Mouse (Mus musculus) liver, embryonic 15.5 days (tissue): ENCODE measurements at regions not wholly inside any gene's neighbourhood (a gene's known extent, or its start where the extent isn't known, plus 50 kb on each side); places are given as distances from the start of the nearest gene placed in this dataset.

Experiments
- ATAC-seq: fragments of 200-750 bp; cut with Nextera tagmentation; 2 replicates; pipeline ENCODE4 v1.8.0; 2017; ENCODE audit warnings: moderate number of reproducible peaks, mild to moderate bottlenecking, moderate library complexity; ENCODE audit not compliant: insufficient read depth
- H3K27ac ChIP-seq: fragments of 300-500 bp; sonication (generic); replicated peaks from 2 replicates; pipeline ENCODE4 v1.5.1; 2015; ENCODE audit warnings: mild to moderate bottlenecking, inconsistent platforms
- H3K27me3 ChIP-seq: fragments of 300-500 bp; sonication (generic); 2 replicates; pipeline ENCODE4 v1.6.1; 2015; ENCODE audit warnings: mild to moderate bottlenecking, inconsistent platforms
- H3K36me3 ChIP-seq: fragments of 300-500 bp; sonication (generic); replicated peaks from 2 replicates; pipeline ENCODE4 v1.6.1; 2015; ENCODE audit warnings: moderate library complexity, mild to moderate bottlenecking, inconsistent platforms
- H3K4me1 ChIP-seq: fragments of 300-500 bp; sonication (generic); replicated peaks from 2 replicates; pipeline ENCODE4 v1.6.1; 2015; ENCODE audit warnings: inconsistent platforms
- H3K4me2 ChIP-seq: fragments of 300-500 bp; sonication (generic); 2 replicates; pipeline ENCODE4 v1.6.1; 2015; ENCODE audit warnings: moderate library complexity, mild to moderate bottlenecking, inconsistent platforms
- H3K4me3 ChIP-seq: fragments of 300-500 bp; sonication (generic); replicated peaks from 2 replicates; pipeline ENCODE4 v1.5.1; 2015; ENCODE audit warnings: mild to moderate bottlenecking, inconsistent platforms
- H3K9ac ChIP-seq: fragments of 300-500 bp; sonication (generic); 2 replicates; pipeline ENCODE4 v1.6.1; 2015; ENCODE audit warnings: moderate library complexity, mild to moderate bottlenecking, inconsistent platforms
- H3K9me3 ChIP-seq: fragments of 300-500 bp; sonication (generic); replicated peaks from 2 replicates; pipeline ENCODE4 v1.6.1; 2016; ENCODE audit warnings: inconsistent platforms
- WGBS: fragments of 180-500 bp; shearing (Covaris S2); methylation state at CpG from one replicate; pipeline ENCODE4 v1.1.7; 2015; ENCODE audit warnings: mixed read lengths; ENCODE audit not compliant: insufficient replicate concordance; 5-methylcytosine and 5-hydroxymethylcytosine counted together

GRCm38 (mm10) chr1:128951436-128951835 lies 321.7 kb upstream of the Thsd7b start:
- WGBS: 54% methylated on average over 2 of the region's 2 CpGs
- Histone ChIP-seq H3K4me2 (no peak overlapping the region), H3K27ac (no peak overlapping the region)

DNA sequence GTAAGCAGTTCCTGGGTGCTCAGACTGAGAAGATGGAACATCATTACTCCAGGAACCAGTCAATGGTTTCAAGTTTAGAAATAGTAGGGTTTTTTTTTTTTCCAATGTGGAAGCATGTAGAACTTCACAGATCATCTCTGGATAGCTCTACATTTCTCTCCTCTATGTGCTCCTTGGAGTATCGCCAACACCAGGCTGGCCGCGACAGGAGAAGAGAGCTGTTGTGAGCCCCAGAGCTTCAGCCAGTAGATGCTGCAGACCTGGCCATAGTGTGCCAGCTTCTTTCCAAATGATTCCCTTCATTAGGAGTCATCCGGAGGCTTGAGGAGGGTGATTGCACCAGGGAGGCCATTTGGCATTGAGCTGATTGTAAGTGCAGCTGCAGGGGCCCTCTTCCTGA lies 322.6 kb upstream of the Thsd7b start:
- H3K27me3 ChIP-seq: no peaks in the 10 kb centered on the region
- no peaks in the 10 kb centered on the region for H3K9me3 ChIP-seq
- H3K9ac ChIP-seq: no peak overlapping the region
- H3K4me1 ChIP-seq: no peaks in the 10 kb centered on the region
- H3K27ac ChIP-seq: no peak overlapping the region
- ATAC-seq: no peak
- H3K4me3 ChIP-seq: no peak overlapping the region
- no peaks in the 10 kb centered on the region for H3K36me3 ChIP-seq
- WGBS: 65% methylated on average over 4 of the region's 4 CpGs
- H3K4me2 ChIP-seq: no peak overlapping the region

More at GRCm38 (mm10) chr1:128951436-128951835, 321.7 kb upstream of the Thsd7b start:
- ATAC-seq: no peak
- no peak overlapping the region for H3K4me3 ChIP-seq
- no peaks in the 10 kb centered on the region for H3K4me1 ChIP-seq
- H3K27me3 ChIP-seq: no peaks in the 10 kb centered on the region
- no peaks in the 10 kb centered on the region for H3K9me3 ChIP-seq
- H3K9ac ChIP-seq: no peak overlapping the region
- no peaks in the 10 kb centered on the region for H3K36me3 ChIP-seq

GRCm38 (mm10) chr1:128914811-128915210 lies 322.7 kb upstream of the Cxcr4 start:
- Histone ChIP-seq H3K27ac (no peak overlapping the region), H3K9ac (no peak overlapping the region), H3K27me3 (no peaks in the 10 kb centered on the region), H3K9me3 (no peaks in the 10 kb centered on the region), H3K4me3 (no peak overlapping the region), H3K4me1 (no peaks in the 10 kb centered on the region), H3K4me2 (no peak overlapping the region), H3K36me3 (no peaks in the 10 kb centered on the region)
- ATAC-seq: no peak
- 42% methylated on average over 1 of the region's 1 CpGs for WGBS

DNA sequence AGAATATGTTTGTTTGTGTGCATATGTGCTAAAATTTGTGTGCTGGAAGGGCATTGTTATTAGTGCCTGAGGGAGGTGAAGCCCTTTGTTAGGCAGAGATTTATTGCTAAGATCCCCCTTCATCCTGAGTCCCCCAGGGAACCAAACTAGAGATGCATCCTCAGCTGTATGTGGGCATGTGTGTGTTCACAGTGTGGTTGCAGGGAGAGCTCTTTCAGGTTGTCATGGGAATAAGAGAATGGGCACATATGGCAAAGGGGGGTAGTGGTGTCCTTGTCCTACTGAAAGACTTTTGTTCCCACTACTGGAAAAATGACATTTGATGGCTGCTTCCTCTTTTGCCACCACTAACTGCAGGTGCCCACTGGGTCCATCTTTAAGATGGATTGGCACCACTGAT lies 320.4 kb upstream of the Cxcr4 start:
- Histone ChIP-seq H3K9ac (no peak overlapping the region), H3K9me3 (no peaks in the 10 kb centered on the region), H3K36me3 (no peaks in the 10 kb centered on the region), H3K4me2 (no peak overlapping the region), H3K27me3 (no peaks in the 10 kb centered on the region), H3K4me1 (no peaks in the 10 kb centered on the region), H3K27ac (no peak overlapping the region), H3K4me3 (no peak overlapping the region)
- no peak for ATAC-seq

- H3K4me3 ChIP-seq: no peak overlapping the region
- H3K4me2 ChIP-seq: no peak overlapping the region
- no peak overlapping the region for H3K27ac ChIP-seq
- 68% methylated on average over 2 of the region's 2 CpGs for WGBS
- ATAC-seq: no peak
- no peaks in the 10 kb centered on the region for H3K9me3 ChIP-seq
- no peaks in the 10 kb centered on the region for H3K27me3 ChIP-seq
- H3K4me1 ChIP-seq: no peaks in the 10 kb centered on the region
- H3K9ac ChIP-seq: no peak overlapping the region
- no peaks in the 10 kb centered on the region for H3K36me3 ChIP-seq
These were observed 315.5 kb upstream of the Cxcr4 start for GRCm38 (mm10) chr1:128907566-128907965.

- Histone ChIP-seq H3K36me3 (no peaks in the 10 kb centered on the region), H3K27ac (no peak overlapping the region), H3K4me2 (no peak overlapping the region), H3K9ac (no peak overlapping the region), H3K4me3 (no peak overlapping the region), H3K9me3 (no peaks in the 10 kb centered on the region), H3K4me1 (no peaks in the 10 kb centered on the region), H3K27me3 (no peaks in the 10 kb centered on the region)
- 60% methylated on average over 8 of the region's 8 CpGs for WGBS
- no peak for ATAC-seq
These were observed 305.9 kb upstream of the Cxcr4 start for GRCm38 (mm10) chr1:128898025-128898424.

DNA sequence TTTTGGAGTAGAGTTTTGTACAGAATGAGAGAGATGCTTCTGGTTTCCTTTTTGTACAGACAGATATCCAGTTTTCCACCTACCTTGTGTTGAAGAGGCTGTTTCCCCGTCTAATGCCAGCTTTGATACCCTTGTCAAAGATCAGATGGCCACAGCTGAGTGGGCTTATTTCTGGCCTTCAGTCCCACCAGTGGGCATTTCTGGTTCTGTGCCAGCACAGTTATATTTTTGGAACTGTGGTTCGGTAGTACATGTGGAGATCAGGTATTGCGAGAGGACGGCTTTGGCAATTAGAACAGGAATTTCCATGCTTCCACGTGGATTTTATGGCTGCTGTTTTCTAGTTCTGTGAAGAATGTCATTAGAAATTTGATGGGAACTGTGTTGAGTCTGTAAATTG lies 302.5 kb upstream of the Cxcr4 start:
- Histone ChIP-seq H3K9me3 (no peaks in the 10 kb centered on the region), H3K36me3 (no peaks in the 10 kb centered on the region), H3K4me3 (no peak overlapping the region), H3K9ac (no peak overlapping the region), H3K4me2 (no peak overlapping the region), H3K27ac (no peak overlapping the region), H3K4me1 (no peaks in the 10 kb centered on the region), H3K27me3 (no peaks in the 10 kb centered on the region)
- 72% methylated on average over 5 of the region's 5 CpGs for WGBS
- ATAC-seq: no peak

DNA sequence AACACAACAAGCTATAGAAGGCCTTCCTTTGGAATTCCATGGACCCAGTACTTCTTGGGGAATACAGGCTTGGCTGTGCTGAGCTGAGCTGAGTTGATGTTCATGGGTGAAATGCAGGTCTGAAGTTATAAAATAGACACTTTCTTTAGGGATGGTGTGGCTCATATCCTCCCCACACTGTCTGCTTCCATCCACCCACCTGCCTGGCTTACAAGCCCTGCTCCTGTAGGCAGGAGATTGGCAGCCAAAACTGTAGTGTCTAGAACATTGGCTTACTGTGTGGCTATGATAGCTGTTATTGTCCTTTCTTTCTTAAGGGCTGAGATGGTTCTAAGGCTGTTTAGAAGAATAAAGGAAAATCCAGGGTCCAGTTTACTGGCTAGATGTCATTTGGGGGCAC lies 286.2 kb upstream of the Cxcr4 start:
- Histone ChIP-seq H3K4me2 (no peak overlapping the region), H3K4me1 (no peaks in the 10 kb centered on the region), H3K27me3 (no peaks in the 10 kb centered on the region), H3K4me3 (no peak overlapping the region), H3K36me3 (no peaks in the 10 kb centered on the region), H3K9me3 (no peaks in the 10 kb centered on the region), H3K9ac (no peak overlapping the region), H3K27ac (no peak overlapping the region)
- no peak for ATAC-seq

- WGBS: 10% methylated on average over 8 of the region's 8 CpGs
- H3K4me1 ChIP-seq: no peaks in the 10 kb centered on the region
These were observed 283.2 kb upstream of the Cxcr4 start for GRCm38 (mm10) chr1:128875289-128875688.

GRCm38 (mm10) chr1:128874190-128874589 lies 282.1 kb upstream of the Cxcr4 start:
- Histone ChIP-seq H3K4me3 (no peak overlapping the region), H3K27me3 (no peaks in the 10 kb centered on the region), H3K9me3 (no peaks in the 10 kb centered on the region), H3K9ac (no peak overlapping the region), H3K4me2 (no peak overlapping the region), H3K36me3 (no peaks in the 10 kb centered on the region), H3K4me1 (no peaks in the 10 kb centered on the region), H3K27ac (no peak overlapping the region)
- no peak for ATAC-seq
- WGBS: 62% methylated on average over 11 of the region's 11 CpGs

More at GRCm38 (mm10) chr1:128875289-128875688, 283.2 kb upstream of the Cxcr4 start:
- Histone ChIP-seq H3K4me2 (no peak overlapping the region), H3K27me3 (no peaks in the 10 kb centered on the region), H3K27ac (no peak overlapping the region), H3K9me3 (no peaks in the 10 kb centered on the region), H3K9ac (no peak overlapping the region), H3K4me3 (no peak overlapping the region), H3K36me3 (no peaks in the 10 kb centered on the region)
- ATAC-seq: no peak

- H3K4me1 ChIP-seq: no peaks in the 10 kb centered on the region
- H3K27ac ChIP-seq: no peak overlapping the region
- H3K4me2 ChIP-seq: no peak overlapping the region
- no peak overlapping the region for H3K9ac ChIP-seq
- H3K27me3 ChIP-seq: no peaks in the 10 kb centered on the region
- H3K9me3 ChIP-seq: no peaks in the 10 kb centered on the region
- H3K4me3 ChIP-seq: no peak overlapping the region
- H3K36me3 ChIP-seq: no peaks in the 10 kb centered on the region
- 37% methylated on average over 3 of the region's 3 CpGs for WGBS
- no peak for ATAC-seq
These were observed 276.7 kb upstream of the Cxcr4 start for GRCm38 (mm10) chr1:128868761-128869160.

GRCm38 (mm10) chr1:128860537-128860936 lies 268.4 kb upstream of the Cxcr4 start:
- ATAC-seq: no peak

More at GRCm38 (mm10) chr1:128860537-128860936, 268.4 kb upstream of the Cxcr4 start:
- Histone ChIP-seq H3K4me2 (no peak overlapping the region), H3K4me3 (no peak overlapping the region), H3K9ac (no peak overlapping the region), H3K36me3 (no peaks in the 10 kb centered on the region), H3K4me1 (no peaks in the 10 kb centered on the region), H3K27me3 (no peaks in the 10 kb centered on the region), H3K9me3 (no peaks in the 10 kb centered on the region), H3K27ac (no peak overlapping the region)
- WGBS: 30% methylated on average over 1 of the region's 1 CpGs
